Mouse (Mus musculus) cerebellum, adult 8-10 months (tissue): Measurements from ENCODE around the gene Ube2l3.
"Not testable (repeated sequence)": the region's sequence is repeated elsewhere in the genome, so short reads cannot be mapped to it uniquely, and the experiment has no call there.

Experiments used
- DNase-seq: peaks from one replicate; pipeline ENCODE4 v3.0.0; 2022

Gene Ube2l3

GRCm38 (mm10) chr16:17202549-17202948, at the start of gene Ube2l3:
TSS of gene Ube2l3 (minus strand) at chr16:17202649.
- no peak for DNase-seq

GRCm38 (mm10) chr16:17251539-17251938, 49.1 kb upstream of the Ube2l3 start:
- peak; percentile 78 for DNase-seq

GRCm38 (mm10) chr16:17249135-17249534, 46.7 kb upstream of the Ube2l3 start:
- DNase-seq: no peak

GRCm38 (mm10) chr16:17247727-17248126, 45.3 kb upstream of the Ube2l3 start:
- no peak for DNase-seq

- no peak for DNase-seq
Measured at GRCm38 (mm10) chr16:17244996-17245395, 42.5 kb upstream of the Ube2l3 start.

GRCm38 (mm10) chr16:17243731-17244130, 41.3 kb upstream of the Ube2l3 start:
- no peak for DNase-seq

- DNase-seq: no peak
Measured at GRCm38 (mm10) chr16:17239409-17239808, 37.0 kb upstream of the Ube2l3 start.

GRCm38 (mm10) chr16:17237634-17238033, 35.2 kb upstream of the Ube2l3 start:
- no peak for DNase-seq

- DNase-seq: peak; percentile 36
Measured at GRCm38 (mm10) chr16:17234916-17235665, 32.6 kb upstream of the Ube2l3 start.

- peak; percentile 45 for DNase-seq
Measured at GRCm38 (mm10) chr16:17234499-17234895, 32.0 kb upstream of the Ube2l3 start.

GRCm38 (mm10) chr16:17233702-17234498, 31.5 kb upstream of the Ube2l3 start:
- DNase-seq: peak; percentile 39

GRCm38 (mm10) chr16:17232794-17233701, 30.6 kb upstream of the Ube2l3 start, which contains the start of gene Hic2:
TSS of gene Hic2 (plus strand) at chr16:17233572.
- peak; percentile 89 for DNase-seq

GRCm38 (mm10) chr16:17231523-17231922, 29.1 kb upstream of the Ube2l3 start:
- not testable (repeated sequence) for DNase-seq

- no peak for DNase-seq
Measured at GRCm38 (mm10) chr16:17226496-17226895, 24.0 kb upstream of the Ube2l3 start.

- no peak for DNase-seq
Measured at GRCm38 (mm10) chr16:17225584-17225983, 23.1 kb upstream of the Ube2l3 start.

- DNase-seq: peak; percentile 94
Measured at GRCm38 (mm10) chr16:17222197-17222596, 19.7 kb upstream of the Ube2l3 start.

GRCm38 (mm10) chr16:17220127-17220733, 17.8 kb upstream of the Ube2l3 start:
- no peak for DNase-seq

GRCm38 (mm10) chr16:17216934-17217633, 14.6 kb upstream of the Ube2l3 start:
- DNase-seq: no peak

- DNase-seq: peak; percentile 86
Measured at GRCm38 (mm10) chr16:17209981-17210838, 7.8 kb upstream of the Ube2l3 start.

GRCm38 (mm10) chr16:17209404-17209960, 7.0 kb upstream of the Ube2l3 start:
- DNase-seq: no peak
